Mouse (Mus musculus): Measurements from ENCODE around the gene Kctd11. TPM values are rescaled to one million over a fixed set of nuclear protein-coding genes. Genes with fewer than 3 reads are reported as not detected.

Gene Kctd11
- total and polyA plus RNA-seq, 2 experiments from 2014 or later: 0.57 to 0.93 TPM

DNA sequence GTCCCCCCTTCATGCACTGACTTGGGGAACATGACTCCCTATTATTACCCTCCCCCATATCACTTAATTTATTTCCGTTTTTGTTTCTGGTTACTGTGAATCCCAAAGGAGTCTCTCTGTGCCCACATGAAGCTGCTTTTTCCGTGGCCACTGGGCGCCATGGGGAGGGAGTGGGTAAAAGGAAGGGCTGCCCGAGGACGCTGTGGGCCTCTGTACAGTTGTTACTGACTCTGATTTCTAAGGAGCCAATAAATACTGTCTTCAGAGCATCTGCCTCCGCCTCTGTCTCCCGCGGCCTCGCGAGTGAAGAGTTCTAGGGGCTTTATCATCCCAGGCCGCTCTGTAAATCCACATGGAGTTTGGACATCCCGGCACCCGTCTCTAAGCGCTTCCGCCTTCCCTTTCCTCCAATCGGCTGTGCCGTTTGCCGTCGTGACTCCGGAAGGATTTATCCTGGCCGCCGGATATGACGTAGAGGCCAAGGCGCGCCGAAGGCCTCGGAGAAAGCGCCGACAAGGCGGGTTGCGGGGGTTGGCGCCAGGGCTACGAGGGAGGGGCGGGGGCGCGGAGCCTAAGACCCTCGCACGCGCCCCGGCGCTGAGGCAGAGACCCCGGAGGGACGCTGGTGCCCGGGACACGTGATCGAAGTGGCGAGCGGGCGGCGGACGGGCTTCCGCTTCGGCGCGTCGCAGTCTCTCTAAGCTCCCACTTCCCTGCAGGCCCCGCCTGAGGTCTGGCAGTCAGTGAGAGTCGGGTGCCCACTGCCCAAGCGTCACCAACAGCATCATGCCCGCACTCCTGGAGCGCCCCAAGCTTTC is 32.6 kb upstream of the Kctd11 start, which contains the start of gene Gps2:
Gps2 (plus strand) TSS at position 335 of the 818 bp plus-strand sequence.
- WGBS: 2% methylated on average over 50 of the region's 61 CpGs
- ATAC-seq (ENCODE audit: low FRiP score): peak; percentile 91
- Histone ChIP-seq H3K4me3 (ENCODE audit: low read depth, low read length) (peak within 1 kb of the TSS; percentile 79), H3K9ac (replicated peaks; ENCODE audit: low read length, poor library complexity, severe bottlenecking) (peak within 1 kb of the TSS; percentile 82), H3K36me3 (ENCODE audit: insufficient read depth, low read length) (peaks cover 73% of the 10 kb centered on the region), H3K27ac (ENCODE audit: low read depth, low read length) (peak within 1 kb of the TSS; percentile 87), H3K4me1 (ENCODE audit: insufficient read depth, low read length) (peaks cover 7% of the 10 kb centered on the region; the same call in 1 of the 2 replicates), H3K4me2 (ENCODE audit: low read depth, low read length, poor library complexity, severe bottlenecking) (peak within 1 kb of the TSS; percentile 97), H3K9me3 (ENCODE audit: low read length) (no peaks in the 10 kb centered on the region), H3K27me3 (ENCODE audit: insufficient read depth, low read length) (no peaks in the 10 kb centered on the region)
- DNase-seq (ENCODE audit: low spot score): peak; percentile 97
- no peak for TF ChIP-seq CTCF (IDR thresholded peaks at IDR 0.05)

DNA sequence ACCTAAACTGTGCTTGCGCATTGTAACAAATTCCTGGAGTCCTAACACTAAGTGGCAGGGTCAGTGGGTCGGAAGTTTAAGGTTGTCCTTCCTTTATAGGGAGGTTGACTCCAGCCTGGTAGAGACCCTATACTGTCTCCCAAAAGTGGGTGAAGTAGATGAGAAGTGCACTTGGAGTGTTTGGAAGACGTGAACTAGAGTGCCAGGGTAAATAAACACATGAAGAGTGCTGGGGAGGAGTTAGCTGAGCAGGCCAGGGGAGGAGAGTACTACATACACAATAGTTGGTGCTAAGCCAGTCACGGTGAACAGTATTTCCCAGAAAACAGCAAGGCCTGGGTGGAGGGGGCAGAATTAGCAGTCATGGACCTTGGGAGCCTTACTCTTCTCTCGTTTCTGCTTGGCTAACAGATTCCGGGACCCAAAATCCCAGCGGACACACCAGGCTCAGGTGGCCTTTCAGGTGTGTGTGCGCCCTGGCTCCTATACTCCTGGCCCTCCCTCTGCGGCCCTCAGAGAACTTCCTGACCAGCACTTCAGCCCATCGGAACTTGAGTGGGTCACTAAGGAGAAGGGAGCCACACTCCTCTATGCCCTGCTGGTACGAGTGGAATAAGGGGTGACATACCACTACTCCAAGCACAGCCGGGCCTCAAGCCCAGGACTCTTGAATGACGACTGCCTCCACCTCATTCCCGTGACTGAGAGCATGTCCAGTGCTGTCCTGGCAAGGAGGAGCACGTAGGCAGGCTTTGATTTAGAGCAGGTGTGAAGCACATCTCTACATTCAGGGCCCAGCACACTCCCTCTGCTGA is 31.7 kb upstream of the Kctd11 start:
- no peak for DNase-seq (ENCODE audit: low spot score)
- peaks cover 77% of the 10 kb centered on the region for H3K36me3 ChIP-seq (ENCODE audit: insufficient read depth, low read length)
- no peaks in the 10 kb centered on the region for H3K27me3 ChIP-seq (ENCODE audit: insufficient read depth, low read length)
- 80% methylated on average over 15 of the region's 15 CpGs for WGBS
- H3K4me3 ChIP-seq (ENCODE audit: low read depth, low read length): peak overlapping the region; percentile 79
- 0 out of 2 replicates have a peak overlapping the region, but pooled peaks have one; percentile 13 for H3K9ac ChIP-seq (replicated peaks; ENCODE audit: low read length, poor library complexity, severe bottlenecking)
- H3K27ac ChIP-seq (ENCODE audit: low read depth, low read length): peak overlapping the region; percentile 87; the same call in 1 of the 2 replicates
- no peak for TF ChIP-seq CTCF (IDR thresholded peaks at IDR 0.05)
- ATAC-seq (ENCODE audit: low FRiP score): 0 out of 2 replicates have a peak, but pooled peaks have one; percentile 4
- peak overlapping the region; percentile 97 for H3K4me2 ChIP-seq (ENCODE audit: low read depth, low read length, poor library complexity, severe bottlenecking)
- peaks cover 7% of the 10 kb centered on the region; the same call in 1 of the 2 replicates for H3K4me1 ChIP-seq (ENCODE audit: insufficient read depth, low read length)
- H3K9me3 ChIP-seq (ENCODE audit: low read length): no peaks in the 10 kb centered on the region

DNA sequence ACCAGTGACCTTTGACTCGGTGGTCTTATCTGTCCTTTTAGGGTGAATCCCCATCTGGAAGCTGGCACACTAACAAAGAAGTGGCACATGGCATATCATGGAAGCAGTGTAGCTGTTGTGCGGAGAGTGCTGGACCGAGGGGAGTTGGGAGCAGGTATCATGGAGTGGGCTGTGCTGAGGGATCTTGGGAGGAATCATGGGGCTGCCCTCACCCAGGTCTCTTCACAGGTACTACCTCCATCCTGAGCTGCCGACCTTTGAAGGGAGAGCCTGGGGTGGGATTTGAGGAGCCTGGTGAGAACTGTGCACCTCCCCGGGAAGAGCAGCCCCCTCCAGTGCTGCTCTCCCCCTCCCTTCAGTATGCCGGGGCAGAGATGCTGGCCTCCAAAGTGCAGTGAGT is 30.5 kb upstream of the Kctd11 start:
- Histone ChIP-seq H3K4me3 (ENCODE audit: low read depth, low read length) (no peak overlapping the region), H3K4me1 (ENCODE audit: insufficient read depth, low read length) (peaks cover 7% of the 10 kb centered on the region; the same call in 1 of the 2 replicates), H3K27me3 (ENCODE audit: insufficient read depth, low read length) (no peaks in the 10 kb centered on the region), H3K4me2 (ENCODE audit: low read depth, low read length, poor library complexity, severe bottlenecking) (no peak overlapping the region), H3K36me3 (ENCODE audit: insufficient read depth, low read length) (peaks cover 82% of the 10 kb centered on the region), H3K9ac (replicated peaks; ENCODE audit: low read length, poor library complexity, severe bottlenecking) (no peak overlapping the region), H3K9me3 (ENCODE audit: low read length) (no peaks in the 10 kb centered on the region), H3K27ac (ENCODE audit: low read depth, low read length) (no peak overlapping the region)
- no peak for ATAC-seq (ENCODE audit: low FRiP score)
- no peak for TF ChIP-seq CTCF (IDR thresholded peaks at IDR 0.05)
- 93% methylated on average over 5 of the region's 6 CpGs for WGBS
- no peak for DNase-seq (ENCODE audit: low spot score)

DNA sequence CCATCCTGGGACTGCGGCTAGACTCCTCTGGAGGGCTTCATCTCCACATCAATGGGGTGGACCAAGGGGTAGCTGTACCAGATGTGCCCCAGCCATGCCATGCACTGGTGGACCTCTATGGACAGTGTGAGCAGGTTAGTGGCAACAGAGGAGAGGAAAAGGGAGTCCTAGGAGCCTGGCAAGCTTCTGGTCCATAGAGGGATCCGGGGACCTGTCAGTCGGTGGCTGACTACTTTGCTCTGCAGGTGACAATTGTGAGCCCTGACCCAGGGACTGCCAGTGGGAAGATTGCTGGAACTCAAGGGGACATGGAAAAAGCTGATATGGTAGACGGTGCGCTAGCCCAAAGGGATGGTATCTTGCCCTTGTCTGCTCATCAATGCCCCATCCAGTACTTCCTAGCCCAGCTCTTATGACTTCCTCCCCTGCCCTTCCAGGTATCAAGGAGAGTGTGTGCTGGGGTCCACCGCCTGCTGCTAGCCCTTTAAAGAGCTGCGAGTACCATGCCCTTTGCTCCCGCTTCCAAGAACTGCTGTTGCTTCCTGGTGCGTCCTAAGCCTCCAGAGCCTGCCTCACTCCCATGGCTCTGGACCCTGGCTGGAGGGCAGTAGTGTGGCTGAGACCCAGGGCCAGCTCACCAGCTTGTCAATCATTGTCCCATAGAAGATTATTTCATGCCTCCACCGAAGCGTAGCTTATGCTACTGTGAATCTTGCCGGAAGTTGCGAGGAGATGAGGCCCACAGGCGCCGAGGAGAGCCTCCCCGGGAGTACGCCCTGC is 29.8 kb upstream of the Kctd11 start:
- no peak for TF ChIP-seq CTCF (IDR thresholded peaks at IDR 0.05)

DNA sequence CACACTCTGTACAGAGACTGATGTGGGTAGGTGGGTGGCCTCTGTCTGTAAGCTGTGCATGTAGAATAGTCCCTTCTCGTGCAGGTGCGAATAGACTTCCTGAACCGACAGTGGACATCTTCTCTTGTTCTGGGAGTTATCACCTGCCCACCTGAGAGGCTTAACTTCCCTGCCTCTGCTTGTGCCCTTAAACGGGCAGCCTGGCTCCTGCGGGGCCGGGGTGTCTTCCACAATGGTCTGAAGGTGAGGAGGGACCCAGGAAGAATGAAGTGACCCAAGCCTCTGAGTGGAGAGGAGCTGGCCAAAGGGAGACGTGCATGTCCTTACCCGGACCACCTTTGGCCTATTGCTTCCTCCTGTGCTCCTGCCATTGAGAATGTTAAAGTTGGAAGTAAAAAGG is 29.0 kb upstream of the Kctd11 start:
- WGBS: 97% methylated on average over 8 of the region's 8 CpGs
- no peak for TF ChIP-seq CTCF (IDR thresholded peaks at IDR 0.05)
- no peaks in the 10 kb centered on the region for H3K9me3 ChIP-seq (ENCODE audit: low read length)

More for the DNA sequence above, 29.8 kb upstream of the Kctd11 start:
- H3K9me3 ChIP-seq (ENCODE audit: low read length): no peaks in the 10 kb centered on the region
- H3K27me3 ChIP-seq (ENCODE audit: insufficient read depth, low read length): no peaks in the 10 kb centered on the region
- no peak overlapping the region for H3K27ac ChIP-seq (ENCODE audit: low read depth, low read length)
- DNase-seq (ENCODE audit: low spot score): no peak
- H3K36me3 ChIP-seq (ENCODE audit: insufficient read depth, low read length): peaks cover 83% of the 10 kb centered on the region
- no peak overlapping the region for H3K9ac ChIP-seq (replicated peaks; ENCODE audit: low read length, poor library complexity, severe bottlenecking)
- H3K4me3 ChIP-seq (ENCODE audit: low read depth, low read length): no peak overlapping the region
- ATAC-seq (ENCODE audit: low FRiP score): no peak
- 91% methylated on average over 17 of the region's 17 CpGs for WGBS
- H3K4me2 ChIP-seq (ENCODE audit: low read depth, low read length, poor library complexity, severe bottlenecking): no peak overlapping the region
- H3K4me1 ChIP-seq (ENCODE audit: insufficient read depth, low read length): peaks cover 7% of the 10 kb centered on the region; the same call in 1 of the 2 replicates

More for the DNA sequence above, 29.0 kb upstream of the Kctd11 start:
- H3K9ac ChIP-seq (replicated peaks; ENCODE audit: low read length, poor library complexity, severe bottlenecking): no peak overlapping the region
- H3K36me3 ChIP-seq (ENCODE audit: insufficient read depth, low read length): peaks cover 85% of the 10 kb centered on the region
- no peak for ATAC-seq (ENCODE audit: low FRiP score)
- H3K4me3 ChIP-seq (ENCODE audit: low read depth, low read length): no peak overlapping the region
- H3K4me2 ChIP-seq (ENCODE audit: low read depth, low read length, poor library complexity, severe bottlenecking): no peak overlapping the region
- no peaks in the 10 kb centered on the region for H3K27me3 ChIP-seq (ENCODE audit: insufficient read depth, low read length)
- peaks cover 7% of the 10 kb centered on the region; the same call in 1 of the 2 replicates for H3K4me1 ChIP-seq (ENCODE audit: insufficient read depth, low read length)
- H3K27ac ChIP-seq (ENCODE audit: low read depth, low read length): no peak overlapping the region
- DNase-seq (ENCODE audit: low spot score): no peak

Measured in midbrain, postnatal 0 days (tissue).